Mouse (Mus musculus) heart, adult 11 months (tissue): ENCODE measurements around the gene Ubxn1.
"Not testable (repeated sequence)": the region's sequence is repeated elsewhere in the genome, so short reads cannot be mapped to it uniquely, and the experiment has no call there.

ENCODE experiments used
- DNase-seq: peaks from one replicate; pipeline ENCODE4 v3.0.0; 2022

The Ubxn1 gene

GRCm38 (mm10) chr19:8859018-8859417 is 12.3 kb upstream of the Ubxn1 start:
- no peak for DNase-seq

- no peak for DNase-seq
These were observed 7.0 kb upstream of the Ubxn1 start for GRCm38 (mm10) chr19:8864265-8864664.

- DNase-seq = not testable (repeated sequence)
These were observed 915 bp upstream of the Ubxn1 start for GRCm38 (mm10) chr19:8870381-8870780.

GRCm38 (mm10) chr19:8870838-8871237 is 458 bp upstream of the Ubxn1 start:
- no peak for DNase-seq

- DNase-seq = no peak
These were observed 1.1 kb downstream of the Ubxn1 start for GRCm38 (mm10) chr19:8872266-8872840.

GRCm38 (mm10) chr19:8875031-8875430 is 3.7 kb downstream of the Ubxn1 start:
- DNase-seq = peak; percentile 88

- DNase-seq = peak; percentile 99
These were observed 9.2 kb downstream of the Ubxn1 start, which contains the start of gene Uqcc3 for GRCm38 (mm10) chr19:8880311-8881033. Gene Uqcc3 (minus strand): TSS chr19:8880923.

- DNase-seq = no peak
These were observed 9.7 kb downstream of the Ubxn1 start for GRCm38 (mm10) chr19:8881034-8881392.

GRCm38 (mm10) chr19:8883616-8884015 is 12.3 kb downstream of the Ubxn1 start, which contains the start of the genes Lbhd1 and Gm49403:
Gene Lbhd1 (plus strand): TSS chr19:8883732.
Gene Gm49403 (plus strand): TSS chr19:8883930.
- DNase-seq = no peak

GRCm38 (mm10) chr19:8886916-8887584 is 15.8 kb downstream of the Ubxn1 start:
- DNase-seq = no peak

- DNase-seq = no peak
These were observed 16.5 kb downstream of the Ubxn1 start for GRCm38 (mm10) chr19:8887585-8888463.

- DNase-seq = peak; percentile 100
These were observed 17.5 kb downstream of the Ubxn1 start, which contains the start of the genes 1810009A15Rik and Gm49416 for GRCm38 (mm10) chr19:8888511-8889385. Gene 1810009A15Rik (plus strand): TSS chr19:8888853. Gene Gm49416 (plus strand): TSS chr19:8888926.

GRCm38 (mm10) chr19:8892829-8893766 is 21.8 kb downstream of the Ubxn1 start, which contains the start of gene Ints5:
Gene Ints5 (plus strand): TSS chr19:8893005.
- peak; percentile 98 for DNase-seq

GRCm38 (mm10) chr19:8895397-8895960 is 24.2 kb downstream of the Ubxn1 start:
- DNase-seq = peak; percentile 88

GRCm38 (mm10) chr19:8896231-8896630 is 24.9 kb downstream of the Ubxn1 start:
- peak; percentile 89 for DNase-seq

- not testable (repeated sequence) for DNase-seq
These were observed 26.0 kb downstream of the Ubxn1 start for GRCm38 (mm10) chr19:8897211-8897864.

GRCm38 (mm10) chr19:8897865-8898495 is 26.7 kb downstream of the Ubxn1 start, which contains the start of gene Ganab:
Gene Ganab (plus strand): TSS chr19:8898071.
- DNase-seq = peak; percentile 100

- DNase-seq = no peak
These were observed 27.3 kb downstream of the Ubxn1 start for GRCm38 (mm10) chr19:8898576-8898975.

- DNase-seq = no peak
These were observed 27.8 kb downstream of the Ubxn1 start for GRCm38 (mm10) chr19:8899079-8899478.
